In the genomic region with DNA sequence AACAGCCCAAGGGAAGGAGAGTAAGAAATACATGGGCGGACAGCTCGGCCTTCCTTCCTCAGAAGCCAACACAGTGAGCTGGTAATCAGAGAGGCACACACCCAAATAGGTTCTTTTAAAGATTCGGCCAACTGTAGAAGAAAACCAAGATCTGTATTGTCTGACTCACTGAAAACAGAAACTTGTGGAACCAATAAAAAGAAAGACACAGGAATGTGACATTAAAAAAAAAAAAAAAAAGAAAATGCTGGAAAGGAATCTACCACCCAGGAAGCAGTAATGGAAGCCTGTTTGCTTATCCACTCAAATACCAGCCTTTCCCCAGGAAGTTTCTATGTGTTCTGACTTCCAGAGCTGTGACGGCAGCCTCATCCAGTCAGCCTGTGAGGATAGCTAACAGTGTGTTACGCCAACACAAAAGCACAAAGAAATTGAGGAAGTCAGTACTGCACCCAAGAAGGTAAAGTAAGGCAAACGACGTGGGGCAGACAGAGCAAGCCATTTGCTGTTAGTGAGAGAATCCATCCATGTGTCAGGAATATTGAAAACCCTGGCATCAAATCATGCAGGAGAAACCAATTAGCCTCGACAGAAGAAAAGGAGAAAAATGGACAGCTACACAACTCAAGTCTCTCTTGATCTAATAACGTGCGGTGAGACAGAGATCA, we compare ENCODE assay signal across 24 mouse cellular contexts.
DNase-seq lines count a peak whose midpoint lies in the region; ATAC-seq and TF ChIP-seq lines count a peak whose summit lies in the region.
"Had no signal": no experiment of that assay in that cellular context is flagged by ENCODE, and none has a peak within 500 bp of the region (broad histone marks: within the 10 kb centered on the region; RNA-seq: fewer than 3 reads in every experiment).

No protein-coding gene starts in this region.

- no peak for ATAC-seq in embryonic facial prominence, embryonic 12.5 days (ENCODE audit: insufficient number of reproducible peaks, insufficient read depth, low FRiP score, low TSS enrichment)
- no peak for ATAC-seq in kidney, postnatal 0 days (replicated peaks; ENCODE audit: low FRiP score, low read depth)
- ATAC-seq in midbrain, embryonic 11.5 days (ENCODE audit: low FRiP score) = no peak
- ATAC-seq in intestine, postnatal 0 days = no peak
- ATAC-seq: forebrain, embryonic 14.5 days; inflammation-experienced regulatory T-cells, adult 6 months had no signal

- no peaks in the 10 kb centered on the region for H3K36me3 ChIP-seq in embryonic facial prominence, embryonic 12.5 days
- no peaks in the 10 kb centered on the region for H3K36me3 ChIP-seq in embryonic facial prominence, embryonic 10.5 days (replicated peaks)
- no peaks in the 10 kb centered on the region for H3K36me3 ChIP-seq in kidney, postnatal 0 days (ENCODE audit: insufficient read depth, low read length)
- H3K36me3 ChIP-seq in midbrain, embryonic 11.5 days (ENCODE audit: control insufficient read depth, insufficient read depth, low read length) = no peaks in the 10 kb centered on the region
- no peaks in the 10 kb centered on the region for H3K36me3 ChIP-seq in midbrain, embryonic 10.5 days
- H3K36me3 ChIP-seq in intestine, postnatal 0 days (ENCODE audit: control insufficient read depth, insufficient read depth) = no peaks in the 10 kb centered on the region
- H3K36me3 ChIP-seq: hindbrain, embryonic 12.5 days; limb, embryonic 10.5 days; neural tube, embryonic 12.5 days had no signal

- no peak for TF ChIP-seq CTCF in kidney, postnatal 0 days (IDR thresholded peaks at IDR 0.05; ENCODE audit: low read depth)
- no peak for TF ChIP-seq CTCF in intestine, postnatal 0 days (IDR thresholded peaks at IDR 0.05; ENCODE audit: low read depth)

- H3K4me2 ChIP-seq in embryonic facial prominence, embryonic 12.5 days (replicated peaks) = no peak overlapping the region
- no peak overlapping the region for H3K4me2 ChIP-seq in kidney, postnatal 0 days (ENCODE audit: low read length)
- no peak overlapping the region for H3K4me2 ChIP-seq in midbrain, embryonic 11.5 days
- H3K4me2 ChIP-seq in intestine, postnatal 0 days (replicated peaks; ENCODE audit: low read depth) = no peak overlapping the region
- H3K4me2 ChIP-seq: heart, embryonic 12.5 days; hindbrain, embryonic 12.5 days; neural tube, embryonic 12.5 days had no signal

- no peak for DNase-seq in embryonic facial prominence, embryonic 10.5 days (ENCODE audit: low spot score)
- no peak for DNase-seq in kidney, postnatal 0 days (ENCODE audit: low spot score)
- no peak for DNase-seq in kidney, adult 8-10 months
- peak; percentile 54 for DNase-seq in midbrain, embryonic 11.5 days (ENCODE audit: low spot score, missing footprints)
- no peak for DNase-seq in midbrain, embryonic 10.5 days (ENCODE audit: low spot score)
- DNase-seq in layer of hippocampus, adult 9-11 months = no peak
- DNase-seq: adrenal gland, postnatal 25 days; cerebellum, adult 11 months; cerebellum, adult 9-11 months; heart, postnatal 14 days; kidney, adult 9 months; liver; midbrain, embryonic 14.5 days; right cerebral cortex, postnatal 25 days; spleen, adult 18-20 months; thymus, postnatal 14 days had no signal

- H3K27me3 ChIP-seq in embryonic facial prominence, embryonic 12.5 days = no peaks in the 10 kb centered on the region
- no peaks in the 10 kb centered on the region for H3K27me3 ChIP-seq in embryonic facial prominence, embryonic 10.5 days (replicated peaks; ENCODE audit: low read depth, poor library complexity, severe bottlenecking)
- H3K27me3 ChIP-seq in kidney, postnatal 0 days (ENCODE audit: insufficient read depth, low read length) = no peaks in the 10 kb centered on the region
- no peaks in the 10 kb centered on the region for H3K27me3 ChIP-seq in midbrain, embryonic 11.5 days (ENCODE audit: control insufficient read depth, insufficient read depth, low read length)
- no peaks in the 10 kb centered on the region for H3K27me3 ChIP-seq in midbrain, embryonic 10.5 days (ENCODE audit: low read depth, poor library complexity, severe bottlenecking)
- H3K27me3 ChIP-seq in intestine, postnatal 0 days (replicated peaks; ENCODE audit: control insufficient read depth, insufficient read depth, low read length) = no peaks in the 10 kb centered on the region
- H3K27me3 ChIP-seq: heart, embryonic 12.5 days; hindbrain, embryonic 12.5 days; neural tube, embryonic 12.5 days had no signal

- no peak overlapping the region for H3K9ac ChIP-seq in embryonic facial prominence, embryonic 12.5 days
- no peak overlapping the region for H3K9ac ChIP-seq in kidney, postnatal 0 days (ENCODE audit: low read depth, low read length)
- no peak overlapping the region for H3K9ac ChIP-seq in midbrain, embryonic 11.5 days (ENCODE audit: low read length)
- no peak overlapping the region for H3K9ac ChIP-seq in intestine, postnatal 0 days (ENCODE audit: low read depth, low read length)
- H3K9ac ChIP-seq: heart, embryonic 12.5 days; hindbrain, embryonic 12.5 days; neural tube, embryonic 12.5 days had no signal

- H3K9me3 ChIP-seq in embryonic facial prominence, embryonic 12.5 days = no peaks in the 10 kb centered on the region
- no peaks in the 10 kb centered on the region for H3K9me3 ChIP-seq in embryonic facial prominence, embryonic 10.5 days
- H3K9me3 ChIP-seq in kidney, postnatal 0 days (replicated peaks; ENCODE audit: low read length) = no peaks in the 10 kb centered on the region
- no peaks in the 10 kb centered on the region for H3K9me3 ChIP-seq in midbrain, embryonic 11.5 days (ENCODE audit: control insufficient read depth, low read length)
- no peaks in the 10 kb centered on the region for H3K9me3 ChIP-seq in midbrain, embryonic 10.5 days (replicated peaks)
- no peaks in the 10 kb centered on the region for H3K9me3 ChIP-seq in intestine, postnatal 0 days (ENCODE audit: control insufficient read depth)
- H3K9me3 ChIP-seq: heart, embryonic 12.5 days; limb, embryonic 10.5 days; neural tube, embryonic 12.5 days had no signal

- peaks cover 6% of the 10 kb centered on the region; the same call in 1 of the 2 replicates for H3K4me1 ChIP-seq in embryonic facial prominence, embryonic 12.5 days
- H3K4me1 ChIP-seq in embryonic facial prominence, embryonic 10.5 days = peaks cover 11% of the 10 kb centered on the region
- H3K4me1 ChIP-seq in kidney, postnatal 0 days (replicated peaks; ENCODE audit: insufficient read depth, low read length) = no peaks in the 10 kb centered on the region
- H3K4me1 ChIP-seq in midbrain, embryonic 11.5 days (ENCODE audit: control insufficient read depth, insufficient read depth, low read length) = no peaks in the 10 kb centered on the region
- peaks cover 3% of the 10 kb centered on the region for H3K4me1 ChIP-seq in midbrain, embryonic 10.5 days
- H3K4me1 ChIP-seq in intestine, postnatal 0 days (replicated peaks; ENCODE audit: control insufficient read depth, insufficient read depth, low read length) = no peaks in the 10 kb centered on the region
- H3K4me1 ChIP-seq: neural tube, embryonic 12.5 days had no signal

- 63% methylated on average over 10 of the region's 10 CpGs for WGBS in embryonic facial prominence, embryonic 12.5 days
- 65% methylated on average over 10 of the region's 10 CpGs for WGBS in embryonic facial prominence, embryonic 10.5 days
- whole genome bisulfite sequencing in kidney, postnatal 0 days = 63% methylated on average over 10 of the region's 10 CpGs
- WGBS in midbrain, embryonic 11.5 days = 70% methylated on average over 10 of the region's 10 CpGs
- 74% methylated on average over 10 of the region's 10 CpGs for WGBS in midbrain, embryonic 10.5 days
- 74% methylated on average over 10 of the region's 10 CpGs for WGBS in intestine, postnatal 0 days

- no peak overlapping the region for H3K4me3 ChIP-seq in embryonic facial prominence, embryonic 12.5 days
- no peak overlapping the region for H3K4me3 ChIP-seq in embryonic facial prominence, embryonic 10.5 days
- H3K4me3 ChIP-seq in kidney, postnatal 0 days (replicated peaks; ENCODE audit: low read depth, low read length) = no peak overlapping the region
- no peak overlapping the region for H3K4me3 ChIP-seq in midbrain, embryonic 11.5 days (ENCODE audit: low read depth, low read length)
- H3K4me3 ChIP-seq in midbrain, embryonic 10.5 days = no peak overlapping the region
- no peak overlapping the region for H3K4me3 ChIP-seq in intestine, postnatal 0 days (ENCODE audit: low read depth, low read length)
- H3K4me3 ChIP-seq: heart, embryonic 12.5 days; hindbrain, embryonic 12.5 days; limb, embryonic 10.5 days; neural tube, embryonic 12.5 days had no signal

- 0 out of 2 replicates have a peak overlapping the region, but pooled peaks have one; percentile 50 for H3K27ac ChIP-seq in embryonic facial prominence, embryonic 12.5 days
- no peak overlapping the region for H3K27ac ChIP-seq in embryonic facial prominence, embryonic 10.5 days (replicated peaks)
- H3K27ac ChIP-seq in kidney, postnatal 0 days = peak overlapping the region; percentile 54
- H3K27ac ChIP-seq in midbrain, embryonic 11.5 days (ENCODE audit: low read depth, low read length) = no peak overlapping the region
- H3K27ac ChIP-seq in midbrain, embryonic 10.5 days (replicated peaks) = no peak overlapping the region
- H3K27ac ChIP-seq in intestine, postnatal 0 days (ENCODE audit: low read depth, low read length) = no peak overlapping the region
- H3K27ac ChIP-seq: hindbrain, embryonic 12.5 days; limb, embryonic 10.5 days; neural tube, embryonic 12.5 days had no signal

Comparison
In these comparisons a context has a peak if more than half of its experiments do, and no peak if none do; other contexts are left out.
1. H3K27ac ChIP-seq: peak in embryonic facial prominence, embryonic 12.5 days (single experiment) and kidney, postnatal 0 days (single experiment); none in embryonic facial prominence, embryonic 10.5 days (single experiment), midbrain, embryonic 11.5 days (single experiment), midbrain, embryonic 10.5 days (single experiment) and intestine, postnatal 0 days (single experiment).